Mouse (Mus musculus) subcutaneous adipose tissue, adult 2 months (tissue): ENCODE measurements around the gene Pla2g4f. TPM values are rescaled to one million over a fixed set of nuclear protein-coding genes. Genes with fewer than 3 reads are reported as not detected.

Experiments
- polyA plus RNA-seq: library from polyadenylated mRNA; depleted of rRNA; stranded (reverse); fragments of >200 nt; gene quantifications from 2 replicates; pipeline ENCODE4 v1.2.3, GENCODE M21; 2012; ENCODE audit warnings: low replicate concordance; rRNA removed

Gene Pla2g4f
- polyA plus RNA-seq = 0.14 and 0.15 TPM in 2 replicates

DNA sequence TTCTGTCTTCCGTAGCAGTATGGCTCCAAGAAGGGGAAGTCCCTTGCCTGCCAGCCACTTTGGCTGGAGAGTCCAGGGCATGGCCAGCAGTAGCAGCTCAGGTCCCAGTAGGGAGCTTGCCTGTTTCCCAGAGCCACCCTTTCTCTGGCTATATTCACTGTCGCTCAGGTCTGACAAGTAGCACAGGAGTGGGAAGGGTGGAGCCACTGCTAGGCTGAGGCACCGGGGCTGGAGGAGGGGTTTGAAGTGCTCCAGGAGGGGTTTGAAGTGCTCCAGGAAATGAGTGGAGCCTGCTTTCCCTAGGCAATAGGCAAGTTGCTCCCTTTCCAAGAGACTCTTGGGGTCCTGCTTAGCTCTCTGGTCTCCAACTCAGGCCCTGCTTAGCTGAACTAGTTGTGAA is at the start of gene Pla2g4f:
Gene Pla2g4f, minus strand, starts transcription at position 190 of the 400 bp plus-strand sequence.

DNA sequence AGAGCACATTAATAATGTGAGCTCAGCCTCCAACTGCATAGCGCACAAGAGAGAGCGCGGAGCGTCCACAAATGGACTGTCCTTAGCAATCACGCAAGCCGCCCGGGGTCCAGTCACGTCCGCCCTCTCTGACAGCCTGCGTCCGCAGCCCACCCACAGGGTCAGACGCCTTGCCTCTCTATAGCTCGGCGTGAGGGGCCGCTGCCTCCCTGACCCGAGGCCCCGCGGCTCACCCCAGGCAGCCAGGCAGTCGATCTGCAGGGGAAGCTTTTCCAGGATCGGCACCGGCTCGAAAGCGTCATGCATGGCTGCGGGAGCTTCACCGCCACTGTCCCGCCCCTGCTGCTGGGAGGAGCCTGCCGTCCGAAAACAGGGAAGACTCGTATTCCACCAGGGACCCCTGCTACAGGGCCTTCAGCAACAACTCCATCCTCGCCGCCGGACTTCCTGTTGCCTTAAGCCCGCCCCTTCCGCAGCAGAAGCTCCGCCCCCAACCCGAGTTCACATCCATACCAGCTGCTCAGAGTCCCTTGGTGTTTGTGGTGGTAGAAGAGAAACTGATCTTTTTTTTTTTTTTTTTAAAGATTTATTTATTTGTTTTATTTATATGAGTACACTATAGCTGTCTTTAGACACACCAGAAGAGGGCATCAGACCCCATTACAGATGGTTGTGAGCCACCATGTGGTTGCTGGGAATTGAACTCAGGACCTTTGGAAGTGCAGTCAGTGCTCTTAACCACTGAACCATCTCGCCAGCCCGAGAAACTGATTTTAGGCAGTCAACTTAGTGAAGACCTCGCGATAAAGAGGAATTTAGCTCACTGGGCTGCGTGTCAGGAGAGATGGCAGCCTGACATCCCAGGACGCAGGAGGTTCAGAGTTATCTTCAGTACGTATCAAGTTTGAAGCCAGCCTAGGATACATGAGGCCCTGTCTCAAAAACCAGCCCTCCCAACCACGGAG is 39.0 kb upstream of the Pla2g4f start, which contains the start of gene Vps39:
Gene Vps39, minus strand, starts transcription at position 456 of the 965 bp plus-strand sequence.

DNA sequence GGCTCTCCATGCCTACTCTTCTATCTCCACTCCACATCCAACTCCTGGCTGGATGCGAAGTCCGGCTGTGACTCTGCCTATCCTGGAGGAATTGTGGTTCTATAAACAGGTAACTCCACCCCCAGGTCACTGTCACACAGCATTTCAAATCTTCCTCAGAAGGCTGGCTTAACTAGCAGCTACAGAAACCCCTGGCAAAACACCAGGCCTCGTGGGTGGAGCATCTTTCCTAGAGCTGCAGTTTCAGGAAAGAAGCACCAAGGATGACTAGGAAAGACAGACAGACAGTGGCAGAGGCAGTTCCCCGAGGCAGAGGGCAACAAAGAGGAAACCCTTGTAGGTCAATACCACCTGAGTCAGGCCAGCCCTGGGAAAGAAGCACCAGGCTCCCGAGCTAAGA is 25.0 kb downstream of the Pla2g4f start, which contains the start of gene Pla2g4d:
Gene Pla2g4d, minus strand, starts transcription at position 203 of the 400 bp plus-strand sequence.

Other genes starting within 250 kb of the Pla2g4f start
- gene Ehd4, start 159.6 kb downstream of the Pla2g4f start, polyA plus RNA-seq = 44.2 and 57.4 TPM in 2 replicates
- gene Pla2g4e, start 68.8 kb downstream of the Pla2g4f start, polyA plus RNA-seq = 0.09 and 0.22 TPM in 2 replicates
- gene Pla2g4d, start 25.0 kb downstream of the Pla2g4f start, polyA plus RNA-seq = not detected in 2 replicates
- gene Vps39, start 39.0 kb upstream of the Pla2g4f start, polyA plus RNA-seq = 29.6 and 31.6 TPM in 2 replicates
- 31.8 and 33.6 TPM in 2 replicates for gene Ganc, start 89.7 kb upstream of the Pla2g4f start, polyA plus RNA-seq
- gene Tmem87a, start 89.9 kb upstream of the Pla2g4f start, polyA plus RNA-seq = 10.3 and 16.7 TPM in 2 replicates
- 0.44 and 0.87 TPM in 2 replicates for gene Capn3, start 141.9 kb upstream of the Pla2g4f start, polyA plus RNA-seq
- 65.4 and 74.4 TPM in 2 replicates for gene Zfp106, start 249.7 kb upstream of the Pla2g4f start, polyA plus RNA-seq